In genomic region chr6:34579504-34580068, GRCm38 (mm10) we compare ENCODE assay signal across 20 mouse cellular contexts. TPM values are rescaled to one million over a fixed set of nuclear protein-coding genes. Genes with fewer than 3 reads are reported as not detected.
DNase-seq lines count a peak whose midpoint lies in the region; ATAC-seq and TF ChIP-seq lines count a peak whose summit lies in the region.
"Had no signal": no experiment of that assay in that cellular context is flagged by ENCODE, and none has a peak within 500 bp of the region (broad histone marks: within the 10 kb centered on the region; RNA-seq: fewer than 3 reads in every experiment).

No protein-coding gene starts in this region.

- no peak for TF ChIP-seq POLR2A in liver, adult 2 months (IDR thresholded peaks at IDR 0.05; ENCODE audit: extremely low read depth, insufficient read depth, low read length)

- intact Hi-C loops in gastrocnemius, adult 2 months (cut with DNase I) = no loop called here

- no peaks in the 10 kb centered on the region for H3K36me3 ChIP-seq in liver, adult 2 months (ENCODE audit: control insufficient read depth, insufficient read depth, low read length)
- no peaks in the 10 kb centered on the region for H3K36me3 ChIP-seq in liver, postnatal 0 days (replicated peaks; ENCODE audit: insufficient read depth, low read length)
- H3K36me3 ChIP-seq in stomach, embryonic 15.5 days = no peaks in the 10 kb centered on the region
- H3K36me3 ChIP-seq: embryonic facial prominence, embryonic 12.5 days; heart, embryonic 13.5 days; hindbrain, embryonic 15.5 days; limb, embryonic 15.5 days; midbrain, embryonic 10.5 days; neural tube, embryonic 12.5 days had no signal

- H3K4me1 ChIP-seq in liver, adult 2 months (ENCODE audit: control insufficient read depth, insufficient read depth, low read length) = peaks cover 8% of the 10 kb centered on the region; the same call in 1 of the 2 replicates
- peaks cover 2% of the 10 kb centered on the region for H3K4me1 ChIP-seq in liver, postnatal 0 days (ENCODE audit: insufficient read depth)
- no peaks in the 10 kb centered on the region for H3K4me1 ChIP-seq in stomach, embryonic 15.5 days
- H3K4me1 ChIP-seq: embryonic facial prominence, embryonic 12.5 days; hindbrain, embryonic 15.5 days; midbrain, embryonic 10.5 days; neural tube, embryonic 12.5 days had no signal

- H3K79me2 ChIP-seq in liver, adult 2 months (ENCODE audit: control insufficient read depth, insufficient read depth, low read length) = no peaks in the 10 kb centered on the region

- H3K9me3 ChIP-seq in liver, postnatal 0 days (ENCODE audit: low read length) = no peaks in the 10 kb centered on the region
- no peaks in the 10 kb centered on the region for H3K9me3 ChIP-seq in stomach, embryonic 15.5 days
- H3K9me3 ChIP-seq: embryonic facial prominence, embryonic 12.5 days; heart, embryonic 13.5 days; hindbrain, embryonic 15.5 days; limb, embryonic 15.5 days; midbrain, embryonic 10.5 days; neural tube, embryonic 12.5 days had no signal

- no peak for ATAC-seq in liver, postnatal 0 days
- peak; percentile 79 for ATAC-seq in stomach, embryonic 15.5 days (ENCODE audit: insufficient read depth, low FRiP score, low read depth)
- ATAC-seq in cerebellum, adult (ENCODE audit: insufficient number of reproducible peaks, low FRiP score, low TSS enrichment) = no peak
- ATAC-seq: activated CD4-positive, CD25-positive, alpha-beta regulatory T cell, adult 4 months; forebrain, embryonic 16.5 days had no signal

- no peak for TF ChIP-seq CTCF in liver, adult 2 months (IDR thresholded peaks at IDR 0.05; ENCODE audit: low read depth, low read length)
- no peak for TF ChIP-seq CTCF in liver, postnatal 0 days (IDR thresholded peaks at IDR 0.05; ENCODE audit: low read depth)
- TF ChIP-seq CTCF in gastrocnemius, adult 2 months (IDR thresholded peaks at IDR 0.05) = no peak

- no peak overlapping the region for H3K4me3 ChIP-seq in liver, adult 2 months (ENCODE audit: insufficient read depth, low read depth, low read length)
- no peak overlapping the region for H3K4me3 ChIP-seq in liver, postnatal 0 days (ENCODE audit: low read depth, low read length)
- H3K4me3 ChIP-seq in stomach, embryonic 15.5 days (replicated peaks) = no peak overlapping the region
- no peak overlapping the region for H3K4me3 ChIP-seq in gastrocnemius, adult 2 months
- H3K4me3 ChIP-seq: embryonic facial prominence, embryonic 12.5 days; heart, embryonic 13.5 days; hindbrain, embryonic 15.5 days; limb, embryonic 15.5 days; midbrain, embryonic 10.5 days; neural tube, embryonic 12.5 days had no signal

- no peak overlapping the region for H3K27ac ChIP-seq in liver, adult 2 months (replicated peaks; ENCODE audit: insufficient read depth, low read depth, low read length)
- no peak overlapping the region for H3K27ac ChIP-seq in liver, postnatal 0 days (ENCODE audit: low read depth)
- peak overlapping the region; percentile 49; the same call in 1 of the 2 replicates for H3K27ac ChIP-seq in stomach, embryonic 15.5 days
- no peak overlapping the region for H3K27ac ChIP-seq in gastrocnemius, adult 2 months
- H3K27ac ChIP-seq: embryonic facial prominence, embryonic 12.5 days; heart, embryonic 13.5 days; hindbrain, embryonic 15.5 days; limb, embryonic 15.5 days; midbrain, embryonic 10.5 days; neural tube, embryonic 12.5 days had no signal

- no peaks in the 10 kb centered on the region for H3K27me3 ChIP-seq in liver, adult 2 months (ENCODE audit: control insufficient read depth, insufficient read depth, low read length)
- no peaks in the 10 kb centered on the region for H3K27me3 ChIP-seq in liver, postnatal 0 days (ENCODE audit: insufficient read depth, low read length)
- no peaks in the 10 kb centered on the region for H3K27me3 ChIP-seq in stomach, embryonic 15.5 days (replicated peaks)
- H3K27me3 ChIP-seq: embryonic facial prominence, embryonic 12.5 days; heart, embryonic 13.5 days; hindbrain, embryonic 15.5 days; limb, embryonic 15.5 days; neural tube, embryonic 12.5 days had no signal

- 37% methylated on average over 6 of the region's 6 CpGs for WGBS in liver, adult 2 months
- WGBS in liver, postnatal 0 days (ENCODE audit: insufficient replicate concordance) = 62% methylated on average over 6 of the region's 6 CpGs
- WGBS in stomach, embryonic 15.5 days = 56% methylated on average over 6 of the region's 6 CpGs

- TF ChIP-seq EP300 in liver, postnatal 0 days (IDR thresholded peaks at IDR 0.05; ENCODE audit: low read depth) = no peak

- H3K9ac ChIP-seq in liver, adult 2 months (ENCODE audit: low read depth, low read length) = no peak overlapping the region
- H3K9ac ChIP-seq in liver, postnatal 0 days (replicated peaks) = no peak overlapping the region
- no peak overlapping the region for H3K9ac ChIP-seq in stomach, embryonic 15.5 days
- H3K9ac ChIP-seq: embryonic facial prominence, embryonic 12.5 days; heart, embryonic 13.5 days; hindbrain, embryonic 15.5 days; limb, embryonic 15.5 days; neural tube, embryonic 12.5 days had no signal

- H3K4me2 ChIP-seq in liver, postnatal 0 days (ENCODE audit: low read depth, low read length) = no peak overlapping the region
- H3K4me2 ChIP-seq in stomach, embryonic 15.5 days = no peak overlapping the region
- H3K4me2 ChIP-seq: embryonic facial prominence, embryonic 12.5 days; heart, embryonic 13.5 days; hindbrain, embryonic 15.5 days; limb, embryonic 15.5 days; neural tube, embryonic 12.5 days had no signal

- DNase-seq in adrenal gland, adult 2 months = peak; percentile 59
- no peak for DNase-seq in adrenal gland, postnatal 4 days (ENCODE audit: low spot score in 2 of 2)
- DNase-seq in liver, adult 2 months (ENCODE audit: extremely low read depth, low read depth, low spot score) = peak; percentile 71
- DNase-seq in liver, postnatal 0 days = no peak
- DNase-seq in adrenal gland, postnatal 14 days = peak; percentile 31
- DNase-seq in gastrocnemius, adult 2 months = no peak
- DNase-seq: cerebellum, adult 9-10 months; heart, postnatal 36 days; spleen, adult 18-20 months; thymus, postnatal 4 days had no signal

RNA-seq across cellular contexts. Expression of gene Cald1, which starts 18.7 kb away (rescaled TPM):
- total RNA-seq in adrenal gland, adult 2 months (2021) = 10 to 100 TPM; 82.4 to 89.0 TPM
- polyA plus RNA-seq in adrenal gland, adult 2 months (2012; rRNA removed) = 5.4 and 5.6 TPM in 2 replicates
- total RNA-seq in adrenal gland, postnatal 4 days (2021) = 100 to 1,000 TPM; 109 to 124 TPM
- 61.0 and 74.8 TPM in 2 replicates for total RNA-seq in liver, adult 2 months (2014; rRNA removed)
- 42.4 and 44.6 TPM in 2 replicates for polyA plus RNA-seq in liver, adult 2 months (2012; rRNA removed)
- 116 and 131 TPM in 2 replicates for polyA plus RNA-seq in liver, postnatal 0 days (2015; fragmentation: Nextera tagmentation; extraction: Ambion mirVana)
- total RNA-seq in adrenal gland, postnatal 14 days (2021) = 99.5 and 102 TPM in 2 replicates
- 396 and 401 TPM in 2 replicates for polyA plus RNA-seq in stomach, embryonic 15.5 days (2015; fragmentation: Nextera tagmentation; extraction: Ambion mirVana)
- 10 to 100 TPM; 23.9 to 39.9 TPM for total RNA-seq in gastrocnemius, adult 2 months (2021)
- polyA plus RNA-seq: activated CD4-positive, CD25-positive, alpha-beta regulatory T cell, adult 4 months had no signal

Comparison
In these comparisons a context has a peak if more than half of its experiments do, and no peak if none do; other contexts are left out.
1. DNase-seq: peak in adrenal gland, adult 2 months (single experiment), liver, adult 2 months (single experiment) and adrenal gland, postnatal 14 days (single experiment); none in adrenal gland, postnatal 4 days (0 of 2), liver, postnatal 0 days (single experiment) and gastrocnemius, adult 2 months (single experiment).